Mouse (Mus musculus) layer of hippocampus, adult 9-10 months (tissue): ENCODE measurements at regions not wholly inside any gene's neighbourhood (a gene's known extent, or its start where the extent isn't known, plus 50 kb on each side); places are given as distances from the start of the nearest gene placed in this dataset.
"Not testable (repeated sequence)": the region's sequence is repeated elsewhere in the genome, so short reads cannot be mapped to it uniquely, and the experiment has no call there.

ENCODE experiments used
- DNase-seq: peaks from one replicate; pipeline ENCODE4 v3.0.0; 2022; ENCODE audit warnings: low spot score

- no peak for DNase-seq
These were observed 249.8 kb upstream of the Pbx1 start for GRCm38 (mm10) chr1:168681685-168682491.

GRCm38 (mm10) chr1:168680674-168681073, 248.6 kb upstream of the Pbx1 start:
- no peak for DNase-seq

GRCm38 (mm10) chr1:168676418-168677413, 244.6 kb upstream of the Pbx1 start:
- DNase-seq: no peak

GRCm38 (mm10) chr1:168675741-168676140, 243.7 kb upstream of the Pbx1 start:
- no peak for DNase-seq

- DNase-seq: no peak
These were observed 230.8 kb upstream of the Pbx1 start for GRCm38 (mm10) chr1:168662755-168663284.

- no peak for DNase-seq
These were observed 228.9 kb upstream of the Pbx1 start for GRCm38 (mm10) chr1:168660956-168661355.

- DNase-seq: no peak
These were observed 227.5 kb upstream of the Pbx1 start for GRCm38 (mm10) chr1:168659578-168659977.

- no peak for DNase-seq
These were observed 200.8 kb upstream of the Pbx1 start for GRCm38 (mm10) chr1:168632837-168633236.

- no peak for DNase-seq
These were observed 199.9 kb upstream of the Pbx1 start for GRCm38 (mm10) chr1:168631979-168632378.

- DNase-seq: not testable (repeated sequence)
These were observed 169.9 kb upstream of the Pbx1 start for GRCm38 (mm10) chr1:168601967-168602366.

- no peak for DNase-seq
These were observed 168.5 kb upstream of the Pbx1 start for GRCm38 (mm10) chr1:168600461-168601160.

GRCm38 (mm10) chr1:168598191-168598667, 166.2 kb upstream of the Pbx1 start:
- no peak for DNase-seq

GRCm38 (mm10) chr1:168597495-168597894, 165.4 kb upstream of the Pbx1 start:
- no peak for DNase-seq

- DNase-seq: no peak
These were observed 152.1 kb upstream of the Pbx1 start for GRCm38 (mm10) chr1:168584137-168584536.

- DNase-seq: no peak
These were observed 150.4 kb upstream of the Pbx1 start for GRCm38 (mm10) chr1:168582434-168582833.

- no peak for DNase-seq
These were observed 138.0 kb upstream of the Pbx1 start for GRCm38 (mm10) chr1:168569930-168570515.

- DNase-seq: no peak
These were observed 120.3 kb upstream of the Pbx1 start for GRCm38 (mm10) chr1:168552394-168552793.

- DNase-seq: no peak
These were observed 117.9 kb upstream of the Pbx1 start for GRCm38 (mm10) chr1:168549807-168550435.

- DNase-seq: no peak
These were observed 114.1 kb upstream of the Pbx1 start for GRCm38 (mm10) chr1:168546156-168546555.

- DNase-seq: no peak
These were observed 113.2 kb upstream of the Pbx1 start for GRCm38 (mm10) chr1:168545072-168545780.
